Mouse (Mus musculus) urinary bladder, postnatal 10 days (tissue): ENCODE measurements around the gene Lrig1.

ENCODE experiments used
- DNase-seq: peaks from one replicate; pipeline ENCODE4 v3.0.0; 2022; ENCODE audit warnings: low spot score

Gene Lrig1

GRCm38 (mm10) chr6:94700067-94700491 lies at the start of gene Lrig1:
Gene Lrig1 (minus strand): TSS chr6:94700158.
- peak; percentile 89 for DNase-seq

GRCm38 (mm10) chr6:94749626-94750025 lies 49.7 kb upstream of the Lrig1 start:
- no peak for DNase-seq

GRCm38 (mm10) chr6:94748361-94748760 lies 48.4 kb upstream of the Lrig1 start:
- DNase-seq, result no peak

GRCm38 (mm10) chr6:94740117-94740729 lies 40.3 kb upstream of the Lrig1 start:
- DNase-seq, result no peak

GRCm38 (mm10) chr6:94738647-94739046 lies 38.7 kb upstream of the Lrig1 start:
- DNase-seq, result no peak

GRCm38 (mm10) chr6:94733878-94734277 lies 33.9 kb upstream of the Lrig1 start:
- no peak for DNase-seq

- no peak for DNase-seq
Observed at GRCm38 (mm10) chr6:94729847-94730246, 29.9 kb upstream of the Lrig1 start.

- DNase-seq, result no peak
Observed at GRCm38 (mm10) chr6:94729132-94729531, 29.2 kb upstream of the Lrig1 start.

GRCm38 (mm10) chr6:94724612-94725011 lies 24.7 kb upstream of the Lrig1 start:
- DNase-seq, result no peak

- DNase-seq, result no peak
Observed at GRCm38 (mm10) chr6:94718607-94719346, 18.8 kb upstream of the Lrig1 start.

GRCm38 (mm10) chr6:94717705-94718489 lies 17.9 kb upstream of the Lrig1 start:
- DNase-seq, result no peak

- DNase-seq, result no peak
Observed at GRCm38 (mm10) chr6:94715645-94715940, 15.6 kb upstream of the Lrig1 start.

GRCm38 (mm10) chr6:94714815-94715644 lies 15.1 kb upstream of the Lrig1 start:
- no peak for DNase-seq

- no peak for DNase-seq
Observed at GRCm38 (mm10) chr6:94709832-94710231, 9.9 kb upstream of the Lrig1 start.

GRCm38 (mm10) chr6:94709150-94709549 lies 9.2 kb upstream of the Lrig1 start:
- DNase-seq, result no peak

- DNase-seq, result no peak
Observed at GRCm38 (mm10) chr6:94707254-94707653, 7.3 kb upstream of the Lrig1 start.

- no peak for DNase-seq
Observed at GRCm38 (mm10) chr6:94705931-94706330, 6.0 kb upstream of the Lrig1 start.

GRCm38 (mm10) chr6:94702993-94703392 lies 3.0 kb upstream of the Lrig1 start:
- DNase-seq, result no peak

- DNase-seq, result no peak
Observed at GRCm38 (mm10) chr6:94701071-94701470, 1.1 kb upstream of the Lrig1 start.

GRCm38 (mm10) chr6:94700612-94701011 lies 654 bp upstream of the Lrig1 start:
- DNase-seq, result no peak

GRCm38 (mm10) chr6:94699173-94699987 lies 578 bp downstream of the Lrig1 start:
- DNase-seq, result no peak
